Comparison of ENCODE assay signal across 8 mouse cellular contexts in genomic region chr15:99251626-99252380, GRCm38 (mm10). TPM values are rescaled to one million over a fixed set of nuclear protein-coding genes. Genes with fewer than 3 reads are reported as not detected.
DNase-seq lines count a peak whose midpoint lies in the region; ATAC-seq lines count a peak whose summit lies in the region.

Gene Mcrs1, minus strand, starts transcription at chr15:99251961.

- H3K9ac ChIP-seq in lung, embryonic 16.5 days (ENCODE audit: low read length): peak within 1 kb of the TSS; percentile 81

- H3K9me3 ChIP-seq in lung, embryonic 16.5 days (ENCODE audit: control insufficient read depth, low read length): no peaks in the 10 kb centered on the region

- H3K27ac ChIP-seq in lung, embryonic 16.5 days (ENCODE audit: low read length): peak within 1 kb of the TSS; percentile 90

- peaks cover 12% of the 10 kb centered on the region for H3K36me3 ChIP-seq in lung, embryonic 16.5 days (ENCODE audit: control insufficient read depth, insufficient read depth, low read length)

- under 1% methylated on average over 52 of the region's 52 CpGs for WGBS in lung, embryonic 16.5 days

- peak within 1 kb of the TSS; percentile 77 for H3K4me3 ChIP-seq in lung, embryonic 16.5 days (ENCODE audit: low read length)

- peaks cover 5% of the 10 kb centered on the region; the same call in 1 of the 2 replicates for H3K4me1 ChIP-seq in lung, embryonic 16.5 days (replicated peaks; ENCODE audit: control insufficient read depth, insufficient read depth, low read length)

- H3K27me3 ChIP-seq in lung, embryonic 16.5 days (ENCODE audit: control insufficient read depth, insufficient read depth, low read depth, low read length): no peaks in the 10 kb centered on the region

- peak within 1 kb of the TSS; percentile 53 for H3K4me2 ChIP-seq in lung, embryonic 16.5 days (ENCODE audit: low read depth, low read length)

- peak; percentile 94 to 95 for ATAC-seq in hematopoietic stem cell, adult 5-6 weeks (replicated peaks in 1 of 2; ENCODE audit: insufficient read depth in 1 of 2, low FRiP score in 2 of 2, low TSS enrichment in 1 of 2, low read depth in 1 of 2, poor library complexity in 2 of 2, severe bottlenecking in 2 of 2)
- peak; percentile 97 for ATAC-seq in lung, embryonic 16.5 days (ENCODE audit: low read depth)

- peak; percentile 99 for DNase-seq in MEL-GATA-1-ER (ENCODE audit: extremely low read depth, low read depth)
- DNase-seq in cerebellum, adult 8-10 months: peak; percentile 99
- DNase-seq in forelimb bud, embryonic 11.5 days (ENCODE audit: low read depth, low spot score): peak; percentile 100
- peak; percentile 98 for DNase-seq in layer of hippocampus, adult 9-10 months (ENCODE audit: low spot score)
- DNase-seq in ovary, postnatal 10 days (ENCODE audit: low spot score): peak; percentile 92
- peak; percentile 95 to 97 for DNase-seq in thymus, postnatal 10 days (ENCODE audit: low spot score in 2 of 2)

RNA-seq across cellular contexts. Expression of gene Mcrs1, which starts in this region (rescaled TPM):
- 46.5 and 58.8 TPM in 2 replicates for total RNA-seq in hematopoietic stem cell, adult 5-6 weeks (2017)
- 131 and 135 TPM in 2 replicates for polyA plus RNA-seq in lung, embryonic 16.5 days (2015; fragmentation: Nextera tagmentation; extraction: Ambion mirVana)

Comparison
In these comparisons a context has a peak if more than half of its experiments do, and no peak if none do; other contexts are left out.
1. Peak in every context shown above with its lines: DNase-seq, ATAC-seq, H3K4me3 ChIP-seq and H3K27ac ChIP-seq.